Mouse (Mus musculus) forebrain, embryonic 14.5 days (tissue): ENCODE results near the gene Zfp655. TPM values are rescaled to one million over a fixed set of nuclear protein-coding genes. Genes with fewer than 3 reads are reported as not detected.
"Not testable (repeated sequence)": the region's sequence is repeated elsewhere in the genome, so short reads cannot be mapped to it uniquely, and the experiment has no call there.

ENCODE experiments used
- ATAC-seq: fragments of 200-750 bp; cut with Nextera tagmentation; 2 replicates; pipeline ENCODE4 v1.8.0; 2017; ENCODE audit warnings: mild to moderate bottlenecking, moderate library complexity
- DNase-seq: peaks from one replicate; pipeline ENCODE4 v3.0.0-alpha.2; 2015; ENCODE audit warnings: low spot score
- H3K27ac ChIP-seq: fragments of 300-500 bp; sonication (generic); 2 replicates; pipeline ENCODE4 v1.5.1; 2014; ENCODE audit warnings: low read depth, mild to moderate bottlenecking, control low read depth, low read length, moderate library complexity
- H3K27me3 ChIP-seq: fragments of 300-500 bp; sonication (generic); replicated peaks from 2 replicates; pipeline ENCODE4 v1.6.1; 2014; ENCODE audit warnings: low read length, control low read depth, mixed read lengths; ENCODE audit not compliant: control insufficient read depth, insufficient read depth
- H3K36me3 ChIP-seq: fragments of 300-500 bp; sonication (generic); 2 replicates; pipeline ENCODE4 v1.6.1; 2014; ENCODE audit warnings: low read length, control low read depth; ENCODE audit not compliant: control insufficient read depth, insufficient read depth
- H3K4me1 ChIP-seq: fragments of 300-500 bp; sonication (generic); 2 replicates; pipeline ENCODE4 v1.6.1; 2014; ENCODE audit warnings: antibody characterized with exemption, low read length, control low read depth; ENCODE audit not compliant: control insufficient read depth, insufficient read depth
- H3K4me2 ChIP-seq: fragments of 300-500 bp; sonication (generic); 2 replicates; pipeline ENCODE4 v1.6.1; 2014; ENCODE audit warnings: mild to moderate bottlenecking, control low read depth, low read length
- H3K4me3 ChIP-seq: fragments of 300-500 bp; sonication (generic); 2 replicates; pipeline ENCODE4 v1.5.1; 2014; ENCODE audit warnings: low read depth, low read length, control low read depth
- H3K9ac ChIP-seq: fragments of 300-500 bp; sonication (generic); 2 replicates; pipeline ENCODE4 v1.6.1; 2014; ENCODE audit warnings: mild to moderate bottlenecking, low read length, control low read depth, moderate library complexity
- H3K9me3 ChIP-seq: fragments of 300-500 bp; sonication (generic); replicated peaks from 2 replicates; pipeline ENCODE4 v1.6.1; 2016; ENCODE audit warnings: low read length, control low read depth, mixed read lengths; ENCODE audit not compliant: control insufficient read depth
- WGBS: fragments of 180-500 bp; shearing (Covaris S2); extraction: QIAGEN DNeasy Blood & Tissue Kit; methylation state at CpG from one replicate; pipeline ENCODE4 v1.1.7; 2014; 5-methylcytosine and 5-hydroxymethylcytosine counted together
- polyA plus RNA-seq: library from polyadenylated mRNA; unstranded; fragments of >200 nt; fragmentation: Nextera tagmentation; extraction: Ambion mirVana; gene quantifications from 2 replicates; pipeline ENCODE4 v1.2.1, GENCODE M21; 2014

Gene Zfp655
- polyA plus RNA-seq, 1 experiment from 2014 or later, result 42.8 TPM

DNA sequence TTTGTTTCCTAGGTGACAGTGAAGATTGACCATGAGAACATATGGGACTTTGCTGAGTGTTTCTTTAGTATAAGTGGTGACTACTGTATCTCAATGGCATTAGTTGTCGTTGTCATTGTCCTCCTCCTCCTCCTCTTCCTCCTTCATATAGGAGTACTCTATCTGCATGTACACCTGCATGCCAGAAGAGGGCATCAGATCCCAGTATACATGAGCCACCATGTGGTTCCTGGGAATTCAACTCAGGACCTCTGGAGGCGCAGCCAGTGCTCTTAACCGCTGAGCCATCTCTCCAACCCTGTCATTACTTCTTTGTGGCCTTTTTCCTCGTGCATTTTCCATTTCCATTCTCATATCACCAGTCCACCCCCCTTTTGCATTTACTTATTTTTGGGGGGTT lies 16.8 kb upstream of the Zfp655 start:
- Histone ChIP-seq H3K27ac (no peak overlapping the region), H3K4me3 (no peak overlapping the region), H3K4me1 (no peaks in the 10 kb centered on the region), H3K9ac (no peak overlapping the region), H3K9me3 (no peaks in the 10 kb centered on the region), H3K36me3 (peaks cover 40% of the 10 kb centered on the region), H3K4me2 (no peak overlapping the region), H3K27me3 (no peaks in the 10 kb centered on the region)
- DNase-seq, result no peak
- 73% methylated on average over 4 of the region's 4 CpGs for WGBS
- ATAC-seq, result no peak

GRCm38 (mm10) chr5:145217746-145218145 lies 13.8 kb upstream of the Zfp655 start:
- Histone ChIP-seq H3K36me3 (peaks cover 54% of the 10 kb centered on the region), H3K4me1 (no peaks in the 10 kb centered on the region), H3K4me3 (no peak overlapping the region), H3K9ac (no peak overlapping the region), H3K4me2 (no peak overlapping the region), H3K9me3 (no peaks in the 10 kb centered on the region), H3K27me3 (no peaks in the 10 kb centered on the region), H3K27ac (no peak overlapping the region)
- no peak for ATAC-seq
- 89% methylated on average over 6 of the region's 6 CpGs for WGBS
- no peak for DNase-seq

- H3K4me2 ChIP-seq, result no peak overlapping the region
- ATAC-seq (no peak), DNase-seq (no peak)
- H3K36me3 ChIP-seq, result peaks cover 56% of the 10 kb centered on the region
- H3K27me3 ChIP-seq, result no peaks in the 10 kb centered on the region
- H3K27ac ChIP-seq, result no peak overlapping the region
- H3K4me3 ChIP-seq, result no peak overlapping the region
- H3K9ac ChIP-seq, result no peak overlapping the region
- H3K9me3 ChIP-seq, result no peaks in the 10 kb centered on the region
- 96% methylated on average over 21 of the region's 21 CpGs for WGBS
- no peaks in the 10 kb centered on the region for H3K4me1 ChIP-seq
Observed at GRCm38 (mm10) chr5:145218206-145218605, 13.3 kb upstream of the Zfp655 start.

GRCm38 (mm10) chr5:145218671-145219070 lies 12.8 kb upstream of the Zfp655 start:
- no peak overlapping the region for H3K27ac ChIP-seq
- no peak for ATAC-seq
- H3K27me3 ChIP-seq, result no peaks in the 10 kb centered on the region
- H3K4me2 ChIP-seq, result no peak overlapping the region
- H3K9me3 ChIP-seq, result no peaks in the 10 kb centered on the region
- DNase-seq, result no peak
- H3K9ac ChIP-seq, result no peak overlapping the region
- 95% methylated on average over 20 of the region's 20 CpGs for WGBS
- peaks cover 53% of the 10 kb centered on the region for H3K36me3 ChIP-seq
- H3K4me3 ChIP-seq, result no peak overlapping the region
- H3K4me1 ChIP-seq, result no peaks in the 10 kb centered on the region

- Histone ChIP-seq H3K4me2 (no peak overlapping the region), H3K4me3 (no peak overlapping the region), H3K36me3 (peaks cover 53% of the 10 kb centered on the region), H3K27me3 (no peaks in the 10 kb centered on the region), H3K9ac (no peak overlapping the region), H3K4me1 (no peaks in the 10 kb centered on the region), H3K9me3 (no peaks in the 10 kb centered on the region), H3K27ac (no peak overlapping the region)
- WGBS, result 95% methylated on average over 8 of the region's 8 CpGs
- DNase-seq (no peak), ATAC-seq (no peak)
Observed at GRCm38 (mm10) chr5:145219981-145220380, 11.5 kb upstream of the Zfp655 start.

- H3K27ac ChIP-seq, result no peak overlapping the region
- WGBS, result 85% methylated on average over 5 of the region's 5 CpGs
- no peak overlapping the region for H3K9ac ChIP-seq
- H3K27me3 ChIP-seq, result no peaks in the 10 kb centered on the region
- ATAC-seq (no peak), DNase-seq (no peak)
- H3K9me3 ChIP-seq, result no peaks in the 10 kb centered on the region
- peaks cover 47% of the 10 kb centered on the region for H3K36me3 ChIP-seq
- H3K4me1 ChIP-seq, result no peaks in the 10 kb centered on the region
- H3K4me2 ChIP-seq, result no peak overlapping the region
- no peak overlapping the region for H3K4me3 ChIP-seq
Observed at GRCm38 (mm10) chr5:145222840-145223239, 8.7 kb upstream of the Zfp655 start.

GRCm38 (mm10) chr5:145223395-145223794 lies 8.1 kb upstream of the Zfp655 start:
- H3K4me3 ChIP-seq, result no peak overlapping the region
- 86% methylated on average over 12 of the region's 12 CpGs for WGBS
- no peak for ATAC-seq

GRCm38 (mm10) chr5:145226453-145226852 lies 5.1 kb upstream of the Zfp655 start:
- H3K9ac ChIP-seq, result no peak overlapping the region
- H3K4me1 ChIP-seq, result 0 out of 2 replicates have a peak, but pooled peaks cover 6% of the 10 kb centered on the region
- peaks cover 13% of the 10 kb centered on the region for H3K36me3 ChIP-seq
- no peak overlapping the region for H3K4me3 ChIP-seq
- no peak overlapping the region for H3K27ac ChIP-seq
- ATAC-seq, result no peak
- H3K9me3 ChIP-seq, result no peaks in the 10 kb centered on the region
- H3K27me3 ChIP-seq, result no peaks in the 10 kb centered on the region
- no peak overlapping the region for H3K4me2 ChIP-seq
- DNase-seq, result no peak
- 53% methylated on average over 2 of the region's 2 CpGs for WGBS

More at GRCm38 (mm10) chr5:145223395-145223794, 8.1 kb upstream of the Zfp655 start:
- peaks cover 41% of the 10 kb centered on the region for H3K36me3 ChIP-seq
- DNase-seq, result no peak
- no peaks in the 10 kb centered on the region for H3K9me3 ChIP-seq
- H3K9ac ChIP-seq, result no peak overlapping the region
- no peaks in the 10 kb centered on the region for H3K27me3 ChIP-seq
- no peak overlapping the region for H3K4me2 ChIP-seq
- no peak overlapping the region for H3K27ac ChIP-seq
- no peaks in the 10 kb centered on the region for H3K4me1 ChIP-seq

DNA sequence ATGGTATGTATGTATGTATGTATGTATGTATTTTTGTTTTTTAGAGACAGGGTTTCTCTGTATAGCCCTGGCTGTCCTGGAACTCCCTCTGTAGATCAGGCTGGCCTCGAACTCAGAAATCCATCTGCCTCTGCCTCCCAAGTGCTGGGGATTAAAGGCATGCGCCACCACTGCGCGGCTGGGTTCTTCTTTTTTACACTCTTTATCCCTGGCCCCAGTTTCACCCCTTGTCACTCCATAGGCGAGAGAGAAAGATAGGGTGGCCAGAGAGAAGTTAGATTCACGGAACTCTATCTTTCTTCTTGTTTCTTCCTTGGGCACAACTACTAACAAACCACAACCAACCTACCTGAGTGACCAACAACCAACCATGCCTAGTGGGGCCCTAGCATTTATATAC lies 2.2 kb upstream of the Zfp655 start:
- not testable (repeated sequence) for H3K9me3 ChIP-seq

More for the DNA sequence above, 2.2 kb upstream of the Zfp655 start:
- not testable (repeated sequence) for ATAC-seq, H3K9ac ChIP-seq, DNase-seq, H3K4me2 ChIP-seq, H3K27me3 ChIP-seq, H3K27ac ChIP-seq, H3K4me3 ChIP-seq
- H3K4me1 ChIP-seq, result 0 out of 2 replicates have a peak, but pooled peaks cover 12% of the 10 kb centered on the region
- peaks cover 11% of the 10 kb centered on the region for H3K36me3 ChIP-seq
- WGBS, result 74% methylated on average over 6 of the region's 6 CpGs
